Mouse (Mus musculus): ENCODE data around the gene Cd19. TPM values are rescaled to one million over a fixed set of nuclear protein-coding genes. Genes with fewer than 3 reads are reported as not detected.

Cd19 gene
- polyA plus RNA-seq (2015; fragmentation: Nextera tagmentation; extraction: Ambion mirVana): 0.17 and 0.21 TPM in 2 replicates

GRCm38 (mm10) chr7:126414725-126415124, at the start of gene Cd19:
TSS of gene Cd19 (minus strand) at chr7:126414889.

DNA sequence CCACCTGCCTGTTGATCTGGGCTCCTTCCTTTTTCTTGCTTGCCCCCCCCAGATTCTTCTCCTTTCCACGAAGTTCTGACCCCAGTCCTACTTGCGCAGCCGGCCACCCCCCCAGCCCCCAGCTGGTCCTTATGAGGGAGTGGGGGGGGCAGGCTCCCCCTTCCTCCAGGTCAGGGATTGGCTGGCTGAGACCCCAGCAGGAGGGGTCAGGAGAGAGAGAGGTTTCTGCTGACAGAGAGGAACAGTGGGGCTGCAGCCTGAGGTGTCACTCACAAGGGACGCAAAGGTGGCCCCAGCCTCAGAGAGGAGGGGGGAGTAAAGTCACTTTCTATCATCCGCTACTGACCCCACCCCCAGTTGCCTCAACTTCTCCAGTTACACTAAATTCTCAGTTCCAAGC, 48.3 kb upstream of the Cd19 start, which contains the start of gene Atp2a1:
Gene Atp2a1 (minus strand): TSS at position 105 of the 400 bp plus-strand sequence.

GRCm38 (mm10) chr7:126428631-126429502, 14.2 kb upstream of the Cd19 start, which contains the start of gene Rabep2:
TSS of gene Rabep2 (plus strand) at chr7:126428759.

DNA sequence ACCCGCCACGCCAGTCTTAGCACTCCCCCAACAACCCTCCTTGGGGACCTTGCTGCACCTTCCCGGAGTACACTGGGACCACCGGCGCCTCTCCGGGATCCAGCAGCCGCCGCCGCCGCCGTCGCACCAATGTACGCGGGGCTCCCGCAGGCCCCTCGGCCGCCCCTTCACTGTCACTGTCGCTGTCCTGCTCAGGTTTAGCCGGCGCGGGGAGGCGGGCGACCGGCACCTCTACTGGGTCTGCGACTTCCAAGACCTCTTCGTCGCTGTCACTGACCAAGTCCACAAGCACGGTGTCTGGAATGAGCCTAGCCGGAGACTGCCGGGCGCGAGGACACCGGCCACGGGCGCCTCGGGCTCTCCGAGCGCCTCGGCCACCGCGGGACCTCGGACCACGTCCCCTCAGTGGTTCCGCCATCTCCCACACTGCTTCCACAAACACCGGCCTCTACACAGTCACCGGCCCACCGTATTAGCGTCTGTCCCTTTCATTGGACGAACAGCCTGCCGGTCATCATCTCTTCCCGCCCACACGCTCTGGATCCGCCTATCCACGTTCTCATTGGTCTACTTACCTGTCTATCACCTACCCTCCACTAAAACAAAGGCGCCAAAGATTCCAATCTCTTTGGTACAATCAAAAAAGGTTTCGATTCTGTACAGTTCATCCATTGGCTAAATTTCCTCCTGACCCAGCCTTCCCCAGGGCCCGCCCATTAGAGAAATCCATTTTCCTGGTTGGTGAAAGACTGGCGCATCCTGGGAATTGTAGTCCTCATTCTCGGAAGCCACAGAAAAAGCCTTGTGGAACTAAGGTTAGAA, 18.2 kb downstream of the Cd19 start, which contains the start of gene Nfatc2ip:
Gene Nfatc2ip (minus strand): TSS at position 440 of the 822 bp plus-strand sequence.

GRCm38 (mm10) chr7:126377278-126378158, 37.2 kb downstream of the Cd19 start, which contains the start of gene Spns1:
TSS of gene Spns1 (minus strand) at chr7:126377450.

GRCm38 (mm10) chr7:126369393-126369792, 45.3 kb downstream of the Cd19 start, which contains the start of gene Lat:
TSS of gene Lat (minus strand) at chr7:126369570.

Small RNA genes lying within 50 kb of the gene (microRNA-seq; reads per million reads assigned to microRNA genes)
- gene Mir7058: 0 reads per million in 2 experiments

Other genes starting within 250 kb of the Cd19 start
- gene Xpo6, start 214.4 kb downstream of the Cd19 start, polyA plus RNA-seq (2015; fragmentation: Nextera tagmentation; extraction: Ambion mirVana): 16.2 and 17.3 TPM in 2 replicates
- 14.2 and 17.3 TPM in 2 replicates for gene Sbk1, start 142.3 kb downstream of the Cd19 start, polyA plus RNA-seq (2015; fragmentation: Nextera tagmentation; extraction: Ambion mirVana)
- gene Lat, start 45.3 kb downstream of the Cd19 start, polyA plus RNA-seq (2015; fragmentation: Nextera tagmentation; extraction: Ambion mirVana): 1.6 and 1.7 TPM in 2 replicates
- gene Spns1, start 37.4 kb downstream of the Cd19 start, polyA plus RNA-seq (2015; fragmentation: Nextera tagmentation; extraction: Ambion mirVana): 27.8 and 28.4 TPM in 2 replicates
- gene Nfatc2ip, start 18.2 kb downstream of the Cd19 start, polyA plus RNA-seq (2015; fragmentation: Nextera tagmentation; extraction: Ambion mirVana): 0.65 and 0.72 TPM in 2 replicates
- 59.8 and 76.2 TPM in 2 replicates for gene Rabep2, start 13.9 kb upstream of the Cd19 start, polyA plus RNA-seq (2015; fragmentation: Nextera tagmentation; extraction: Ambion mirVana)
- gene Atp2a1, start 48.2 kb upstream of the Cd19 start, polyA plus RNA-seq (2015; fragmentation: Nextera tagmentation; extraction: Ambion mirVana): 6,071 and 7,311 TPM in 2 replicates
- 39.5 and 42.1 TPM in 2 replicates for gene Sh2b1, start 60.5 kb upstream of the Cd19 start, polyA plus RNA-seq (2015; fragmentation: Nextera tagmentation; extraction: Ambion mirVana)
- 120 and 126 TPM in 2 replicates for gene Tufm, start 72.5 kb upstream of the Cd19 start, polyA plus RNA-seq (2015; fragmentation: Nextera tagmentation; extraction: Ambion mirVana)
- gene Atxn2l, start 88.5 kb upstream of the Cd19 start, polyA plus RNA-seq (2015; fragmentation: Nextera tagmentation; extraction: Ambion mirVana): 17.2 and 18.9 TPM in 2 replicates
- 125 and 130 TPM in 2 replicates for gene Eif3c, start 151.5 kb upstream of the Cd19 start, polyA plus RNA-seq (2015; fragmentation: Nextera tagmentation; extraction: Ambion mirVana)
- gene Apobr, start 170.1 kb upstream of the Cd19 start, polyA plus RNA-seq (2015; fragmentation: Nextera tagmentation; extraction: Ambion mirVana): 0.72 and 1.1 TPM in 2 replicates
- gene Cln3, start 170.9 kb upstream of the Cd19 start, polyA plus RNA-seq (2015; fragmentation: Nextera tagmentation; extraction: Ambion mirVana): 11.5 and 16.2 TPM in 2 replicates
- gene Il27, start 180.1 kb upstream of the Cd19 start, polyA plus RNA-seq (2015; fragmentation: Nextera tagmentation; extraction: Ambion mirVana): not detected in 2 replicates
- 28.9 and 66.2 TPM in 2 replicates for gene Nupr1, start 216.0 kb upstream of the Cd19 start, polyA plus RNA-seq (2015; fragmentation: Nextera tagmentation; extraction: Ambion mirVana)
- 17.4 and 21.8 TPM in 2 replicates for gene Sgf29, start 234.4 kb upstream of the Cd19 start, polyA plus RNA-seq (2015; fragmentation: Nextera tagmentation; extraction: Ambion mirVana)